Mouse (Mus musculus): Measurements from ENCODE around the gene C5ar1.
"Not testable (repeated sequence)": the region's sequence is repeated elsewhere in the genome, so short reads cannot be mapped to it uniquely, and the experiment has no call there.

The C5ar1 gene

GRCm38 (mm10) chr7:16259110-16259590 is at the start of gene C5ar1:
Gene C5ar1 (minus strand): TSS chr7:16259540.
- DNase-seq = no peak

DNA sequence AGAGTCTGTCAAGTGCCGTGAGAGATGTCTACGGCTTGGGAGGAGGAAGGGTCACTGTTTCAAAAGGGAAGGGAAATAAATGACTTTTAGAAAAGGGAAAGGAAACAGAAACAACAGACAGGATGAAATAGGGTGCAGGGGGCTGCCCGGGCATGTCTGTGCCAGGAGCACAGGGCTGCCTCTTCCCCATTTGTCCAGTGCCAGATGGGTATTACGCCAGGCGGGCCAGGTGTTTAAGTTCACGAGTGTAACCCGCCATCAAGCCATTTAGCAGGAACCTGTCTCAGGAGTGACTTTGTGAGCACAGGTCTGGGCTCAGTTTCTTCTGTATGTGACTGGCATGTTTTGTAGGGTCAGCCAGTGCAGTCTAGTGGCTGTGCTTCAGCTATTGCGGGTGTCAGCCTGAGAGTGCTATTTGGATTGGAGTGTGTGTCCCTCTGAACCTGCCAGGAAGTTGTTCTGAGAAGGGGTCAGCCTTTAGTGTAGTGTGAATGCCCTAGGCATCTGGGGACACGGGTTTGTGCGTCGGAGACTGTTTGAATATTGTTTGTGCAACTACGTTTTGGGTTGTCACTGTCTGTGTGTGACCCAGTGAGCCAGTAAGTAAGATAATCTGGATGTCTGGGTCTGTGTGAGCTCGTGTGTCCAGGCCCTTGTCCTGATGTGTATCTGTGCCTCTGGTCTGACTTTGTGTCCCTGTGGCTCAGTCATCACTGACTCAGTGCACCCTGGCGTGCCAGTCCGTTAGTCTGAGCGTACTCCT is 49.4 kb upstream of the C5ar1 start:
- DNase-seq = no peak

GRCm38 (mm10) chr7:16308093-16308492 is 48.8 kb upstream of the C5ar1 start, which contains the start of gene Bbc3:
Gene Bbc3 (plus strand): TSS chr7:16308393.
- DNase-seq = not testable (repeated sequence)

DNA sequence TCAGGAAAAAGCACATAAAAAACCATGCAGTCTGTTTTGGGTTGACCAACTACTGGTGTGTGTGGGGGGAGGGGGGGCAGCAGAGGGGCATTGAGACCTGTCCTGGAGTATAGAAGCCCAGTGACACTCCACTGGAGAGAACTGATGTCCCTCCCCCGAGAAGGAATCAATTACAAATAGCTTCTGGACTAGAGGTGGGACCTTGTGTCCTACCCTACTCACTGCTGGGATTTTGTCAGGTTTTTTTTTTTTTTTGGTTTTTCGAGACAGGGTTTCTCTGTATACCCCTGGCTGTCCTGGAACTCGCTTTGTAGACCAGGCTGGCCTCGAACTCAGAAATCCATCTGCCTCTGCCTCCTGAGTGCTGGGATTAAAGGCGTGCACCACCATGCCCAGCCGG is 47.8 kb upstream of the C5ar1 start:
- DNase-seq = not testable (repeated sequence)

DNA sequence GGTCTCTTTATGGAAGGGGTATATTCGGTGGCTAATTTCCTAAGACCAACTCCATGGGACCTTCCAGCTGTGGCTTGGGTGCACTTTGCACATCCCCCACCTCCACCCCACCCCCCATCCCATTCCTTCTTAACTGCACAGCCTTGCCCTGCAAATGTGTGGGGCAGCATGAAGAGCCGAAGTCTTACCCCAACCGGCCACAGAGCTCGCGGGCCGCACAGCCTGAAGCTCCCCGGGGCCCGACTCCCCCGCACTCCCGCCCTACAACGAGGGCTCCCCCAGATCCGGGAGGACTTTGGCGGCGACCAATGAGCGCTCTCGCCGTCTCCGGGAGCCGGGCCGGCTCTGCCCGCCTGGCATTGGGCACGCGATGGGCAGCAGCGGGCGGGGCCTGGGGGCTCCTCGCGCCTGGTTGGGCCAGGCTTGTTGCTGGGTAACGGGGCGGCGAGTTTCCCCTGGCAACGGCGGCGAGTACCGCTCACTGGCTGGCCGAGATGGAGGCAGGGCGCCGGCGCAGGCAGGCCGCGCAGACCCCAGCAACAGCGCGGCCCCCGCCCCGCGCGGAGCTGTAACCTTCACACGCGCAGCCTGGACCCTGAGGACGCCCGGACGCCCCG is 40.2 kb upstream of the C5ar1 start:
- DNase-seq = peak; percentile 84

DNA sequence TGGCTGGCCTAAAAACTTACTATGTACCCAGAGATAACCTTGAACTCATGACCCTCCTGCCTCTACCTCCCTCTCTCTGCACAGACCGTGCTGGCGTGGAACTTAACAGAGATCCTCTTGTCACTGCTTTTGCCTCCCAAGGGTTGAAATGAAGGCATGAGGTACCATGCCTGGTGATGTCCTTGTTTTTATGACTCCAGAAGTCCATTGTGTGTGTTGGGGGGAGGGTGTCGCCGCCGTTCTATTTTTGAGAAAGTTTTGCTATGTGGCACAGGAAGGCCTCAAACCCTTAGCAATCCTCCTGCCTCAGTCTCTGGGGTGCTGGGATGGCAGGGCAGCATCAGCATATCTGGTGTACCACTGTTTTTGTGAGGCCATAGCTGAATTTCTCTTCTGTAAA is 39.6 kb upstream of the C5ar1 start:
- no peak for DNase-seq

DNA sequence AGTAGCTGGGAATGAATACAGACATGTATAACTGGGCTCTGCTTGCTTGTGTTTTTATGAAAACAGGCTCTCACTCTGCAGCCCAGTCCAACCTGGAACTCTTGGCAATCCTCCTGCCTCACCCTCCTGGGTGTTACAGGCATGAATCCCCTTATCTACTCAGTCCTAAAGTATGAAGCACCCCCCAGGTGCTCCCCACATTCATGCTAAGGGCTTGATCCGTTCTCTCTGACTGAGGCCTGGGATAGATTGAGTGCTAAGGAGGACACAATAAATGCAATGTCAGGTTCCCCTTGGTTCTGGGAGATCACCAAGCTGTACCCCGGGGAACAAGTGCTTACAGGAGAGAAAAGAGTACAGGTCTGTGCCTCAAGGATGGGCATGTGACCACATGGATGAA is 38.3 kb upstream of the C5ar1 start:
- DNase-seq = no peak

GRCm38 (mm10) chr7:16296766-16297390 is 37.5 kb upstream of the C5ar1 start:
- DNase-seq = peak; percentile 85

DNA sequence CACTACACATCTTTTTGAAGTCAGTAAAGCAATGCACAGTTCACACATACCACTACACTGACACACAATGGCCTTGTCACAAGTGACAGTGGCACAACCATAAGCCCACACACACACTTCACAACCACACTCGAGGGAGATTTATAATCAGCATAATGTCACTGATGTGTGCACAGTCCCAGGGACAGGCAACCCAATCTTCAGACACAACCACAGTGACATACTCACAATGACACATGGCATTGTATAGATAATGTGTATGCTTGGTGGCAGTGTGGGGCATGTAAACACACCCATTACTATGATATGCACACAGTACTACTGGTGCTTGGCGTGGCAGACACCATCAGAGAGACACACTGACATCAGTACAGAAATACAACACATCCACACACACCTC is 36.8 kb upstream of the C5ar1 start:
- DNase-seq = no peak

GRCm38 (mm10) chr7:16295321-16295900 is 36.1 kb upstream of the C5ar1 start:
- peak; percentile 82 for DNase-seq

DNA sequence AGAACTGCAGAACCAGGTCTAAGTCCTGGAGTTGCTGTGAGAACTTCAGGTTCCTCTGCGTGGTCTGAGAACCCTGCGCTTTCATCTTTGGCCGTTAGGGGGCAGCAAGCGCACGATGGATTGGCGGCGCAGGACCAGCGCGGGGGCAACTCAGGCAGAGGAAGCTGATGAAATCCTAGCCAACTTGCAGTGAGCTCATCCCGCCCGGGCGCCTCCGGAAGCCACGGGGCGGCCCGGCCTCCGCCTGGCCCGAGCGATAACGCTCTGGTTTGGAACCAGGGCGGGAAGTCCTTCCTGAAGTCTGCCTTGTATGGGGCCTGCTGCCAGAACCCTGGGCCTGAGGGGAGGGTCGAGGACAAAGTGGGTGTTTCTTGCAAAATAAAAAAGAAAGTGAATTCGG is 35.5 kb upstream of the C5ar1 start:
- DNase-seq = peak; percentile 90

- no peak for DNase-seq
Observed at GRCm38 (mm10) chr7:16294346-16294745, 35.0 kb upstream of the C5ar1 start.

DNA sequence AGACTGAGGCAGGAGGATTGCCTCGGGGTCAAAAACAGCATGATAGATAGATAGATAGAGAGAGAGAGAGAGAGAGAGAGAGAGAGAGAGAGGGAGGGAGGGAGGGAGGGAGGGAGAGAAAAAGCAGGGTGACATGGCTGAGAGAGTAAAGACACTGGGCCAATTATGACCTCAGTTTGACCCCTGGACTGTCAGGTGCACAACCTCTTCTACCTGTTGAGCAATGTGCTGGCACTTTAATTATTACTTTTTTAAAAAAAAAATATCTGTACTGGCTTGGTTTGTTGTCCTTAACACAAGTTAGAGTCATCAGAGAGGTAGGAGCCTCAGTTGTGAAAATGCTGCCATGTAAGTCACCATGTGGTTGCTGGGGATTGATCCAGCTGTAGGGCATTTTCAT is 28.5 kb upstream of the C5ar1 start:
- DNase-seq = no peak

- no peak for DNase-seq
Observed at GRCm38 (mm10) chr7:16287016-16287415, 27.7 kb upstream of the C5ar1 start.

DNA sequence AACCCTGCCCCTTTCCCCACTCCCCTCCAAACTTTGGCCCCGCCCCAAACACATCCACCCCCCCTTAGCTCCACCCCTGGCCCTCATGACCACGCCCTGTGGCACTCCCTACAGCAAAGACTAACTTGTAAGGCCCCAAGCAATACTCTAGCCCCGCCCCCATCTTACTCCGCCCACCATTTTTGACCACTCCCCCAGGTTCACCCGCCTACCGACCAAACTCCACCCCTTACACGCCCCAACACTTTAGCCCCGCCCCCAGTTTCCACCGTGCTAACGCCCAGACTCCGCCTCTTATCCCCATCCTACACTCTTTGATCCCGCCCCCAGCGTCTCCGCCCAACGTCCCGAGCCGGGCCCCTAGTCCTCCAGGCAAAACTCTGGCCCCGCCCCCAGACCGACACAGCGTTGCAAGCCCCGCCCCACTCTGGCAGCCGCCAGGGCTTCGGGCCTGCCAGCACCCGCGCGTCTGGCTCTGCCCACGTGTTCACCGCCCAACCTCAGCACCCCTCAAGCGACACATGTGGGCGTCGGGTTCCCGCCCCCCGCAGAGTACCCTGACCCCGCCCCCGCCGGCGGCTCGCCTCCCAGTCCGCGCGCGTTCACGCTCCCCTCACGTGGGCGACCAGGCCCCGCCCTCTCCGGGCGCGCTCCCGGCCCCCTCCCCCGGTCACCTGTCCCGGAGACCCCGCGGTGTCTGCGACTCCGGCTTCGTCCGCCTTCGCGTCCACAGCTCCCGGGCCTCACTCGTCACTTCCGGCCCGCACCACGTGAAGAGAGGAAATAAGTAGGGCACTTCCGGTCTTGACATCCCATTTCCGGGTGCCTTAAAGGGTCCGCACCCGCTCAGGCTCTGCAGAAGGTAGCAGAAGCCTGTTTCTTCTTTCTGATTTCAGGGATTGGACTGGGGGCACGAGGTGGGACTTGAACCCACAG is 27.0 kb upstream of the C5ar1 start, which contains the start of gene Ccdc9:
Ccdc9 (minus strand) TSS at position 770 of the 936 bp plus-strand sequence.
- DNase-seq = peak; percentile 99

DNA sequence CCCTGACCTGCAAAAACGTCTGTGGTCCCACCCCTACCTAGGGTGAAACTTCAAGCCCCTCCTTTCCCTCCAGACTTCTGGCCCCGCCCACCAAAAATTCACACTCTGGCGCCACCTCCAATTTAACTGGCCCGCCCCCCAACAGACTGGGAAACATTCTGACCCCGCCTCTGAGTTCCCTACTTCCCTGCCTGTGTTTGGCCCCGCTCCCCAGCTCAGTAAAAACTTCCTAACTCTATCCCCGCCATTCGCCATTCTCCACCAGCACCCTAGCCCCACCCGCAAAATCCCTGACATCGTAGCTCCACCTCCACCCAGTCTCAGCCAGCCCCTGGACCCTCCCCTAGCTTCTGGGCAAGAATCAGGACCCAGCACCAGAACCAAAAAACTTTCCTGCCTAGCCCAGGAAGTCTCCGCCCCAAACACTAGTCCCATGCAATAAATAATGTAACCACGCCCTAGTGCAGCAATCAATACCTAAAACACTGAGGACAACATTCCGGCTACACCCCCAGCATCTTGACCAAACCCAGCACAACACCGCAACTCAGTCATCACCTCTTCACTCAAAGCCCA is 26.2 kb upstream of the C5ar1 start:
- DNase-seq = peak; percentile 90

GRCm38 (mm10) chr7:16284904-16285303 is 25.6 kb upstream of the C5ar1 start:
- no peak for DNase-seq

DNA sequence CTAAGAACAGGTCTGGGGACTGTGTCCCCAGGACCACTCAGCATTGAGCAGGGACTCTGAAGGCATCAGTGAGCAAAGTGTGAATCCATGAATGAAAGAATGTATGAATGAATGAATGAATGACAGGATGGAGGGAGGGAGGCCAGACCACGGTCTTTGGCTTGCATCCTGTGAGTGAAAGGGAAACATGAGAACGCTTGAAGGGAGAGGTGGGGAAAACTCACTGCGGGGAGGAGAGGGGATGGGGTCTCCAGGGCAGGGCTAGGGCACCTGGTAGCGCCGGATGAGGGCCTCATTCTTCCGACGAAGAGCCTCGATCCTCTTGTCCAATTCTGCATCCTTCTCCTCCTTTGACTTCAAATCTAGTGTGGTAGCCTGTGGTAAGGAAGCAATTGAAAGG is 24.7 kb upstream of the C5ar1 start:
- DNase-seq = no peak

DNA sequence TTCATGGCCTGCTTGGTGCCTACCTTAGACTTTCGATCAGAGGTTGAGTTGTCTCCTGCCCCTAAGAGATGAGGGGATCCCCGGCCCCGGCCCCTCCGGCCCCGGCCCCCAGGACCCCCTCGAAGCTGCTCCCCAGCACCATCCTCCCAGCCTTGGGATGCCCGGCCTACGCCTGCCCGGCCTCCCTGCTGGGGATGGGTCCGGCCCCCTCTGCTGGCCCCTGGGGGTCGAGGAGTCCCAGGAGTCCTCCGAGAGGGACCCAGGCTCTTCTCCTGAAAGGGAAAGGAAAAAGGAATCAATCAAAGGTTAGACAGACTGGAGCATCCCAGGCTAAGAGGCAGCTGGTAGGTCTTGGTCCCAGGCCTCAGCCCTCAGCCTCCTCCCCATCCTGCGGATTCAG is 23.0 kb upstream of the C5ar1 start:
- DNase-seq = no peak

DNA sequence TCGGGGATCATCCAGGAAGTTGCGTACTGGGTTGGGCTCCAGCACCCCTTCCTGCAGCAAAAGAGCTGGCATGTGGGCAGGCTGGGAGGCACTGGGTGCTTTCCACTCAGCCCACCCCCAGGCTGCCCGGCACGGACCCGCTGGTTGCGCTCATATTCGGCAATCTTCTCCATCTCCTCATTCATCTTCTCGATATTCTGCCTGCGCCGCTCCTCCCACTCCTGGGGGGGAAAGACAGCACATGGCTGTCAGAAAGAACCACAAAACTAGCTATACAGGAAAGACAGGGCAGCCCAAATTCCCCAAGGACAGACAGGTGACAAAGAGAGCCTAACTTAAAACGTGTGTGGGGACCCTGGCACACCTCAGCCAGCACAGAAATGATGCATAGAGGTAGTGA is 21.4 kb upstream of the C5ar1 start:
- no peak for DNase-seq

DNA sequence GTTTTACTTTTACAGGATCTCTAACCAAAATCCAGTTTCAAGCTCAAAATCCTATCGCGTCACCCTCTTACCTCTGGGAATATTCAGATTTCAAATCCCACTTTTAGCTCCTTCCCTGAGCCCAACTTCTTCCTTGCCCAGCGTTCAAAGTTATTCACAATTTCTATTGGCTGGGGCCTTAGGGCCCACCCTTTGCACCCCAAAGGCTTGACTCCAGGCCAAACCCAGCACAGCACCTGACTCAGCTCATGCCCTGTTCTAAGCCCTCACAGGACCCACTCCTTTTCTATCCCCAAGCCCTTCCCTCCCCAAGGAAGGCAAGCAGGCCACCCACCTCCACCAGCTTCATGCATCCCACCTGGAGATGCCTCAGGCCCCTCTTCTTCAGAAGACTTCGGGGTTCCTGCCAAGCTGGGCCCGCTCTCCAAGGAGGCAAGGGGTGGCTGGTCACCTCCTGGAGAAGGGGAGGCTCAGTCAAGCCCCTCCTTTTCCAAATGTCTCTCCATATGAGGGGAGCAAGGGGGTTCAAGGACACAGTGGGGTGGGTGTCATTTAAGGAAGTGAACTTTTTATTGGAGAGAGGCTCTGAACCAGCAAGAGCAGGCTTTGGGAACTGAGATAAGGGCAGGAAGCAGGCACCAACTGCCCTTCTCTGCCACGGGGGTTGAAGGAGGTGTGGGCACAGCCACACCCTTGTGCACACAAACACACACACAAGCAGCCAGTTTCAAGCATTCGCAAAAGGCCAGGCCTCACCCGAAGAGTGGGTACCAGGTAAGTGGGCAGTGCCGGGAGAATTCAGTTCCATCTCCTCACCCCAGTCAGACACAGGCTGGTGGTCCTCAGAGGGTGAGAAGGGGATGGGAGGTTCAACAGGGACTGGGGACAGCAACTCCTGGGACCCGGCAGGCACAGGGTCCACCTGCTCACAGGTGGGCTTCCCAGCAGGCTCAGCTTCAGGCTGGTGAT is 15.9 kb upstream of the C5ar1 start:
- no peak for DNase-seq

Data from kidney, adult 11 months (tissue).